Mouse (Mus musculus): ENCODE measurements around the gene Tmem235. TPM values are rescaled to one million over a fixed set of nuclear protein-coding genes. Genes with fewer than 3 reads are reported as not detected.

Gene Tmem235
- polyA plus RNA-seq, 2 experiments = not detected

DNA sequence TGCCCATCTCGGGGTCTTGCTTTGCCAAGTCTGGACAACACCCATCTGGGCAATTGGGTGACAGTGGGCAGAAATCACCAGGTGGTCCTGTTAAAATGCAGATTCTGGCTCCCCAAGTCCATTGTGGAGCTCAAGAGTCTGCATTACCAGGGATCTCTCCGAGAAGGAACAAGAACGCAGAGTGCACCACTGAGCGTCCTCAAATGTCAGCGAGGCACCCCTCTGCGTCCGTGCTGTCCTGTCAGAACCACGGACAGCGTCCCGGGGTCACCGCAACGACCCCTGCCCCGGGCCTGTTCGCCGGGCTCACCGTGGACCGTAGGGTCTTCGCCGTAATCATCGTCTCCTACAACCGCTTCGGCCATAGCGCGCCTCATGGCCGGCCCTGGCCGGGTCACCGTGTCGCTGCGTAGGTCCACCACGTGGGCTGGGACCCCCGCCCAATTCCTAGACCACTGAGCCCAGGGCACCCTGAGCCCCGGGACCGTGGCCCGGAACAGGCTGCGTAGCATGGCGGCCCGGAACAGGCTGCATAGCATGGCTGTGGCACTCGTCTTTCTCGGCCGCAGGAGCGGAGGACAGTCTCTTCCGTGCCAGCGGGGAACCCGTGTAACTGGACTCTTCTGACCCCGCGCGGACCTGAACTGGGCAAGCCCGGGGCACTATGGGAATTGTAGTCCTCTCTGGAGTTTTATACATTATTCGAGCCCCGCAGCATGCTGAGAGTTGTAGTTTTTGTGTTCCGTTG lies 12.5 kb downstream of the Tmem235 start, which contains the start of gene Tha1:
TSS of gene Tha1 (minus strand) at position 621 of the 748 bp plus-strand sequence.
- Histone ChIP-seq H3K27me3 (ENCODE audit: control insufficient read depth, insufficient read depth, low read length) (no peaks in the 10 kb centered on the region), H3K4me3 (replicated peaks; ENCODE audit: low read length) (peak within 1 kb of the TSS; percentile 62), H3K27ac (replicated peaks; ENCODE audit: low read depth, low read length) (no peak within 1 kb of the TSS), H3K9ac (ENCODE audit: low read depth, low read length, severe bottlenecking) (peak within 1 kb of the TSS; percentile 66), H3K4me1 (ENCODE audit: control insufficient read depth, insufficient read depth, low read length) (peaks cover 4% of the 10 kb centered on the region), H3K36me3 (ENCODE audit: control insufficient read depth, insufficient read depth, low read length) (no peaks in the 10 kb centered on the region), H3K9me3 (ENCODE audit: control insufficient read depth, low read length) (no peaks in the 10 kb centered on the region), H3K4me2 (replicated peaks; ENCODE audit: low read depth, low read length, severe bottlenecking) (peak within 1 kb of the TSS; percentile 94)
- TF ChIP-seq POLR2A (IDR thresholded peaks at IDR 0.05; ENCODE audit: borderline replicate concordance, extremely low read depth, insufficient read depth, insufficient read length) = 0 out of 2 replicates have a peak, but pooled peaks have one; percentile 39
- WGBS = 1% methylated on average over 50 of the region's 51 CpGs
- peak; percentile 75 for ATAC-seq (ENCODE audit: low FRiP score, low read depth)
- DNase-seq (ENCODE audit: low spot score) = peak; percentile 83

DNA sequence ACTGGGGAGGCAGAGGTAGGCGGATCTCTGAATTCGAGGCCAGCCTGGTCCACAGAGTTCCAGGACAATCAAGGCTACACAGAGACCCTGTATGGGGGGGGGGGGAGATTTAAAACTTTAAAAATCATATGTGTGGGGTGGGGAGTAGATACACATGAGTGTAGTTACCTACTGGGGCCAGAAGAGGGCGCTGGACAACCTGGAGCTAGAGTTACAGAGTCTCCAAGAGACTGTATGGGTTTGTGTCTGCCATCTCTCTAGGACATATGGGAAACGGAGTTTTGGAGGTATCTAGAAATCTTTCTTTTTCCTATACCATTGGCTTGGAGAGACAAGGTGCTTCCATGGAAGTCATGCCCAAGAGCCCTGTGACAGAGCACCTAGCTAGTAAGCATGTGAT lies 13.9 kb downstream of the Tmem235 start:
- H3K4me1 ChIP-seq (ENCODE audit: control insufficient read depth, insufficient read depth, low read length) = peaks cover 16% of the 10 kb centered on the region
- H3K4me2 ChIP-seq (replicated peaks; ENCODE audit: low read depth, low read length, severe bottlenecking) = no peak overlapping the region
- H3K9me3 ChIP-seq (ENCODE audit: control insufficient read depth, low read length) = no peaks in the 10 kb centered on the region
- ATAC-seq (ENCODE audit: low FRiP score, low read depth) (no peak), DNase-seq (ENCODE audit: low spot score) (no peak)
- no peaks in the 10 kb centered on the region for H3K27me3 ChIP-seq (ENCODE audit: control insufficient read depth, insufficient read depth, low read length)
- no peak overlapping the region for H3K27ac ChIP-seq (replicated peaks; ENCODE audit: low read depth, low read length)
- no peak for TF ChIP-seq POLR2A (IDR thresholded peaks at IDR 0.05; ENCODE audit: borderline replicate concordance, extremely low read depth, insufficient read depth, insufficient read length)
- WGBS = 60% methylated on average over 4 of the region's 4 CpGs
- no peak overlapping the region for H3K4me3 ChIP-seq (replicated peaks; ENCODE audit: low read length)
- H3K36me3 ChIP-seq (ENCODE audit: control insufficient read depth, insufficient read depth, low read length) = no peaks in the 10 kb centered on the region
- no peak overlapping the region for H3K9ac ChIP-seq (ENCODE audit: low read depth, low read length, severe bottlenecking)

DNA sequence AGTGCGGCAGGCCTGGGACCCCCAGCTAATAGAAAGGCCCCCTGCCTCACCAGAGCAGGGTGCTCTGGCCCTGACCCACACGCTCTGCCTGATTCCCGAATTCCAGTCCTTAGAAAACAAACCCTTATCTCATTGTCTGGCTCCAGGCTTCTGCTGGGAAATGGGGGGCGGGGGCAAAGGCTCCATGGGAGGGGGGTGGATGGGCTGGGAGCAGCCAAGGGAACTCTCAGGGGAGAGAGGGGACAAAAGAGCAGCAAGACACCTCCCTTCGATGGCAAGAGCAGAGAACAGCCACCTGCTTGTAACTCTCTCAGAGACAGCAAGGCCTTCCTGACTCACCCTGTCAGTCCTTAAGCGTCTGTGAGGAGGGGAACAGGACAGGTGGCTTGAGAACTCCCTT lies 15.1 kb downstream of the Tmem235 start:
- no peaks in the 10 kb centered on the region for H3K27me3 ChIP-seq (ENCODE audit: control insufficient read depth, insufficient read depth, low read length)
- ATAC-seq (ENCODE audit: low FRiP score, low read depth) (no peak), DNase-seq (ENCODE audit: low spot score) (no peak)
- no peak overlapping the region for H3K4me2 ChIP-seq (replicated peaks; ENCODE audit: low read depth, low read length, severe bottlenecking)
- no peak overlapping the region for H3K27ac ChIP-seq (replicated peaks; ENCODE audit: low read depth, low read length)
- H3K4me1 ChIP-seq (ENCODE audit: control insufficient read depth, insufficient read depth, low read length) = peaks cover 16% of the 10 kb centered on the region
- no peaks in the 10 kb centered on the region for H3K36me3 ChIP-seq (ENCODE audit: control insufficient read depth, insufficient read depth, low read length)
- H3K9me3 ChIP-seq (ENCODE audit: control insufficient read depth, low read length) = no peaks in the 10 kb centered on the region
- no peak for TF ChIP-seq POLR2A (IDR thresholded peaks at IDR 0.05; ENCODE audit: borderline replicate concordance, extremely low read depth, insufficient read depth, insufficient read length)
- no peak overlapping the region for H3K9ac ChIP-seq (ENCODE audit: low read depth, low read length, severe bottlenecking)
- H3K4me3 ChIP-seq (replicated peaks; ENCODE audit: low read length) = no peak overlapping the region
- 49% methylated on average over 5 of the region's 6 CpGs for WGBS

DNA sequence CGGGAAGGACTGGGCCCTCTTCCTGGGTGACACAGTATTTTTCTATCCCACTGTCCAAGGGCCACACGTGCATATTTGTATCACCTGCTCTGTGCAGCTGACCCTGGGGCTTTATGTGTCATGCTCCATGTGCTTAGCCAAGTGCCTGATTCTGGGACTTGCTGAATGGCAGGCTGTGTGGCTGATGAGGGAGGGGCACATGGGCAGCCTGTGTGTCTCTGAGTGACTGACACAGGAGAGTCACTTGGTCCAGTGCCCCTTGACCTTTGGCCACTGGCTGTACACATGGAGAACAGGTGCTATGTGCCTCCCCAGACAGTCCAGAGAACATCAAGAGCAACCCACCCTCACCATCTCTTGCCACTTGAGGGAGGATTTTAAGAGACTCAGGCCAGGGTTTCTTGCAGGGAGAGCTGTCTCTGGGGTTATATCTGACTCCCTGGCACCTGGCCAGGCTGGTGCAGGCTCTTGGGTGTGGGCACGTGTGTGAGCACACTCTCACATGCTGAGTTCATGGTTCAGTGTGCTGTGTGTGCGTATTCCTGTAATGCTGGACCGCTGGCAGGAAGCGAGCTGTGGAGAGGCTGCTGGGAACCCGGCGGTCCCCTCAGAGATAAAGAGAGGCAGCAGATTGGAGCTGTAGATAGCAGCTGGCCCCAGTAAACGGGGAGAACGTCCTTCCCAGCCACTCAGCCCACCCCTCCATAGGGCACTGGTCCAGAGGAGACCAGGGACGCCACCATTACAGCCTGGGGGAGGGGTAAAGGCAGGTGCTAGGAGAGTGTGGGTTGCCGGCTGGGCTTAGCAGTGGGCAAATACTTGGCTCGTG lies 17.6 kb downstream of the Tmem235 start:
- Histone ChIP-seq H3K9me3 (ENCODE audit: control insufficient read depth, low read length) (no peaks in the 10 kb centered on the region), H3K36me3 (ENCODE audit: control insufficient read depth, insufficient read depth, low read length) (no peaks in the 10 kb centered on the region), H3K4me1 (ENCODE audit: control insufficient read depth, insufficient read depth, low read length) (peaks cover 24% of the 10 kb centered on the region), H3K4me2 (replicated peaks; ENCODE audit: low read depth, low read length, severe bottlenecking) (0 out of 2 replicates have a peak overlapping the region, but pooled peaks have one; percentile 6), H3K4me3 (replicated peaks; ENCODE audit: low read length) (no peak overlapping the region), H3K27me3 (ENCODE audit: control insufficient read depth, insufficient read depth, low read length) (no peaks in the 10 kb centered on the region), H3K9ac (ENCODE audit: low read depth, low read length, severe bottlenecking) (0 out of 2 replicates have a peak overlapping the region, but pooled peaks have one; percentile 8), H3K27ac (replicated peaks; ENCODE audit: low read depth, low read length) (no peak overlapping the region)
- ATAC-seq (ENCODE audit: low FRiP score, low read depth) (peak; percentile 38; the same call in 1 of the 2 replicates), DNase-seq (ENCODE audit: low spot score) (no peak)
- no peak for TF ChIP-seq POLR2A (IDR thresholded peaks at IDR 0.05; ENCODE audit: borderline replicate concordance, extremely low read depth, insufficient read depth, insufficient read length)
- 30% methylated on average over 9 of the region's 13 CpGs for WGBS

DNA sequence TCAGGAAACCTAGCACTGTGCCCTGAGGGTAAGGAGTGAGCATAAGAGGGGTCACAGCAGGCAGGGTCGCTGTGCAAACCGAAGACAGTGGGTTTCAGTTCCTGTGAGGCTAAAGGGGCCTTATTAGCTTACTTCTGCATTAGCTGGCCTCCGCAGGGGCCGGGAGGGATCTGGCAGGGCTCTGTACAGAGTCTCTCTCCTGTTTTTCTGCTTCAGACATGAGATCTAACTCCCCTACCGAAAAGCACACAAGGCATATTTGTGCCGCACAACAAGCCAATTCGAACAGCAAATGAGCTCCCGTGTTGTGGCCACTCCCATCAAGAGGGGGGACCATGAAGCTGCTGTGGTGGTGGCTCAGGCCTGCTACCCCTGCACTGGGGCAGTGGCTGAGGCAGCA lies 18.3 kb downstream of the Tmem235 start:
- H3K9ac ChIP-seq (ENCODE audit: low read depth, low read length, severe bottlenecking) = 0 out of 2 replicates have a peak overlapping the region, but pooled peaks have one; percentile 8
- no peak for DNase-seq (ENCODE audit: low spot score)

More for the DNA sequence above, 18.3 kb downstream of the Tmem235 start:
- Histone ChIP-seq H3K36me3 (ENCODE audit: control insufficient read depth, insufficient read depth, low read length) (no peaks in the 10 kb centered on the region), H3K4me1 (ENCODE audit: control insufficient read depth, insufficient read depth, low read length) (peaks cover 25% of the 10 kb centered on the region), H3K4me3 (replicated peaks; ENCODE audit: low read length) (no peak overlapping the region), H3K9me3 (ENCODE audit: control insufficient read depth, low read length) (no peaks in the 10 kb centered on the region), H3K27me3 (ENCODE audit: control insufficient read depth, insufficient read depth, low read length) (no peaks in the 10 kb centered on the region), H3K27ac (replicated peaks; ENCODE audit: low read depth, low read length) (no peak overlapping the region), H3K4me2 (replicated peaks; ENCODE audit: low read depth, low read length, severe bottlenecking) (0 out of 2 replicates have a peak overlapping the region, but pooled peaks have one; percentile 6)
- TF ChIP-seq POLR2A (IDR thresholded peaks at IDR 0.05; ENCODE audit: borderline replicate concordance, extremely low read depth, insufficient read depth, insufficient read length) = no peak
- 19% methylated on average over 8 of the region's 8 CpGs for WGBS
- no peak for ATAC-seq (ENCODE audit: low FRiP score, low read depth)
